Mouse (Mus musculus) adrenal gland, postnatal 14 days (tissue): ENCODE results near the gene Pramef6. TPM values are rescaled to one million over a fixed set of nuclear protein-coding genes. Genes with fewer than 3 reads are reported as not detected.
"Not testable (repeated sequence)": the region's sequence is repeated elsewhere in the genome, so short reads cannot be mapped to it uniquely, and the experiment has no call there.

Experiments used
- DNase-seq: peaks from one replicate; pipeline ENCODE4 v3.0.0; 2021; ENCODE audit warnings: mixed read lengths
- long read RNA-seq, 2 experiments: library from polyadenylated mRNA; stranded (forward); transcript quantifications; one replicate each; pipeline ENCODE4 v2.0.0; 2021
- total RNA-seq: library from RNA; stranded (reverse); gene quantifications from 2 replicates; pipeline ENCODE4 v1.2.3, GENCODE M21; 2021

Pramef6 gene
- total RNA-seq, result not detected in 2 replicates
- long read RNA-seq, experiment 1, result 0 reads
- long read RNA-seq, experiment 2, result 0 reads

- not testable (repeated sequence) for DNase-seq
Observed at GRCm38 (mm10) chr4:143900280-143900679, at the start of gene Pramef6. Gene Pramef6 (minus strand): TSS chr4:143900380.

GRCm38 (mm10) chr4:143894406-143894805, 5.8 kb downstream of the Pramef6 start:
- DNase-seq, result not testable (repeated sequence)

DNA sequence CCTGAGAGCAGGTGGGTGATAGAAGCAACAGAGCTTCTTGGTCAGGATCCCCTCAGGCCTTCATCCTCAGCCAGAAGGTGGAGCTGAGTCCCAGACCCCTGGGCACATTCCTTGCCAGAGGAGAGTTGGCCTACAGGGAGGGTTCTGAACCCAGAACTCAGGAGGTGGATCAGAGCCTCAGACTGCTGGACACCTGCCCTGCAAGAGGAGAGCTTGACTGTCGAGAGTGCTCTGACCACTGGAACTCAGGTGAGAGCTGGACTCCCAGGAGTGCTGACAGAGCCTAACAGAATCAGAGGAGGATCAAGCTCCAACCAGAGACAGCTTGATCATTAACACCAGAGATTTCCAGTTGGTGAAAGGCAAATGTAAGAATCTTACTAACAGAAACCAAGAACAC, 17.8 kb downstream of the Pramef6 start:
- not testable (repeated sequence) for DNase-seq

GRCm38 (mm10) chr4:143846197-143846596, 54.0 kb downstream of the Pramef6 start, which contains the start of gene Gm13103:
Gene Gm13103 (plus strand): TSS chr4:143846497.
- DNase-seq, result not testable (repeated sequence)

Other genes starting within 250 kb of the Pramef6 start
- not detected in 2 replicates for gene Gm13088, start 243.1 kb downstream of the Pramef6 start, total RNA-seq
- not detected in 2 replicates for gene Gm13089, start 197.7 kb downstream of the Pramef6 start, total RNA-seq
- gene Gm13078, start 180.9 kb downstream of the Pramef6 start, total RNA-seq, result not detected in 2 replicates
- gene Gm13023, start 111.0 kb downstream of the Pramef6 start, total RNA-seq, result not detected in 2 replicates
- not detected in 2 replicates for gene Gm13084, start 84.3 kb downstream of the Pramef6 start, total RNA-seq
- gene Gm13103, start 53.9 kb downstream of the Pramef6 start, total RNA-seq, result not detected in 2 replicates
- not detected in 2 replicates for gene Pramef25, start 50.6 kb upstream of the Pramef6 start, total RNA-seq
- not detected in 2 replicates for gene Gm13101, start 66.6 kb upstream of the Pramef6 start, total RNA-seq
- not detected in 2 replicates for gene Pramef17, start 94.0 kb upstream of the Pramef6 start, total RNA-seq
- not detected in 2 replicates for gene Pramel4, start 158.7 kb upstream of the Pramef6 start, total RNA-seq
- not detected in 2 replicates for gene Gm13102, start 206.1 kb upstream of the Pramef6 start, total RNA-seq